Mouse (Mus musculus) C2C12 (cell line): ENCODE measurements around the gene Tcp11l2. TPM values are rescaled to one million over a fixed set of nuclear protein-coding genes. Genes with fewer than 3 reads are reported as not detected.

Source experiments
- H3K27me3 ChIP-seq: one replicate; pipeline ENCODE4 v1.6.1; 2011; ENCODE audit not compliant: control insufficient read depth, insufficient read depth, insufficient read length
- H3K36me3 ChIP-seq: one replicate; pipeline ENCODE4 v1.6.1; 2011; ENCODE audit not compliant: control insufficient read depth, insufficient read depth
- H3K4me3 ChIP-seq: one replicate; pipeline ENCODE4 v1.5.1; 2011; ENCODE audit warnings: mild to moderate bottlenecking, control low read depth; ENCODE audit not compliant: poor library complexity, insufficient read depth, severe bottlenecking
- H3K79me2 ChIP-seq: one replicate; pipeline ENCODE4 v1.6.1; 2011; ENCODE audit not compliant: control insufficient read depth, insufficient read depth
- H3K79me3 ChIP-seq: one replicate; pipeline ENCODE4 v1.6.1; 2011; ENCODE audit warnings: low read depth, control low read depth
- H3ac ChIP-seq: one replicate; pipeline ENCODE3; 2011; ENCODE audit warnings: low read depth; ENCODE audit not compliant: control insufficient read depth, insufficient read length
- CEBPB ChIP-seq: IDR thresholded peaks from one replicate; pipeline ENCODE4 v1.6.1; 2011; ENCODE audit warnings: low read depth, mild to moderate bottlenecking, control low read depth, moderate library complexity
- CTCF ChIP-seq: IDR thresholded peaks from one replicate; pipeline ENCODE4 v1.5.1; 2011; ENCODE audit not compliant: control insufficient read depth, insufficient read depth, insufficient read length
- FOSL1 ChIP-seq: IDR thresholded peaks from one replicate; pipeline ENCODE4 v1.8.0; 2011; ENCODE audit warnings: mild to moderate bottlenecking, low read length; ENCODE audit not compliant: poor library complexity, insufficient read depth, severe bottlenecking
- MAX ChIP-seq: IDR thresholded peaks from one replicate; pipeline ENCODE4 v1.6.1; 2011; ENCODE audit warnings: mild to moderate bottlenecking, control low read depth
- MYOD1 ChIP-seq: IDR thresholded peaks from one replicate; pipeline ENCODE4 v1.6.1; 2011; ENCODE audit warnings: low read depth; ENCODE audit not compliant: control insufficient read depth, insufficient read length
- MYOG ChIP-seq: IDR thresholded peaks from one replicate; pipeline ENCODE4 v1.6.1; 2011; ENCODE audit not compliant: control insufficient read depth, insufficient read length; ENCODE audit errors: extremely low read depth
- USF1 ChIP-seq: IDR thresholded peaks from one replicate; pipeline ENCODE4 v1.6.1; 2011; ENCODE audit warnings: low read depth, mild to moderate bottlenecking, control low read depth, moderate library complexity
- polyA plus RNA-seq: library from polyadenylated mRNA; unstranded; fragments of >200 nt; fragmentation: generic; extraction: Trizol; gene quantifications from one replicate; pipeline ENCODE4 v1.2.1, GENCODE M21; 2012; ENCODE audit warnings: missing spikeins

The Tcp11l2 gene
- polyA plus RNA-seq, 1 experiment, result 0.91 TPM

DNA sequence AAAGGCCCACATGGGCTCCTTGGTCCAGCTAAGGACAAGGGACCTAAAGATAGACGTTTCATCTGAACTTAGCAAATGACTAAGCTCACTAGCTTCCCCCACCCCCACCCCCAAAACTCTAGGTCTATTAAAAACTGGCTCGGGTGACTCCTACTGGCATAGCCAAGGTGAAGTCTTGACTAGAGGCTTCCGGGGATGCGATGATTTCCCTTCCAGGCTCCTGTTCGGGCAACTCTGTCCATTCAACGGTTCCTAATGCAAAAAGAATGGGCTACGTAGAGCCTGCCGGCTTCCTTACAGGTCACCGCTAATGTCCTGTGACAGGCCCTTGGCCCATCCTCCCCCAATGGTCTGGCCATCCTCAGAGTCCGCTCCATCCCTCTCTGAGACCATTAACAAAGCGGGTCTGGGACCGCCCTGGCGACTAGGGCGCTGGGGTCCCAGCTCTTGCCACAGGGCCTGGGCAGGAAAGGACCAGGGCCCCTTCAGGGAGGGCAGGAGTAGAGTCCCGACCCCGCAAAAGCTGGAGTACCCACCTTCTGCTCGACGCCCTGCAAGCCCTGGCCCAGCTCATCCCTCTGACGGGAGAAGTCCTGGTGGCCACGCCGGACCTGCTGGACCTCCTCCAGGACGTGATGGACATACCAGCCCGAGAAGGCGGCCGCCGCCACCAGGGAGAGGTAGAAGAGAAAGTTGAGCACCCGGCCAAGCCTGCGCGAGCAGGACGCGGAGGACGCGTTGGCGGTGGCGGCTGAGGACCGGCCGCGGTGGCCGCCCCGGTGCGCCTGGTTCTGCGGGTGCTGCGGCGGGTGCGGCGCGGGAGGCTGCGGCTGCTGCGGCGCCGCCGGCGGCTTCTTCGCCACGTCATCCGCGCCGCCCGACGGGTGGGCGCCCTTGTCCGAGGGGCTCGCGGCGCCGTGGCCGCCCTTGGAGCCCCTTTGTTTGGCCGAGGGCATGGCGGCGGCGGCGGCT, 43.2 kb upstream of the Tcp11l2 start:
- Histone ChIP-seq H3K79me3 (peaks cover 52% of the 10 kb centered on the region), H3K4me3 (peak overlapping the region; percentile 84), H3ac (peak overlapping the region; percentile 92), H3K27me3 (no peaks in the 10 kb centered on the region), H3K79me2 (peaks cover 56% of the 10 kb centered on the region), H3K36me3 (peaks cover 38% of the 10 kb centered on the region)
- TF ChIP-seq MYOG, result no peak
- TF ChIP-seq MYOD1, result no peak
- no peak for TF ChIP-seq FOSL1
- no peak for TF ChIP-seq MAX
- TF ChIP-seq CTCF, result no peak
- no peak for TF ChIP-seq CEBPB

DNA sequence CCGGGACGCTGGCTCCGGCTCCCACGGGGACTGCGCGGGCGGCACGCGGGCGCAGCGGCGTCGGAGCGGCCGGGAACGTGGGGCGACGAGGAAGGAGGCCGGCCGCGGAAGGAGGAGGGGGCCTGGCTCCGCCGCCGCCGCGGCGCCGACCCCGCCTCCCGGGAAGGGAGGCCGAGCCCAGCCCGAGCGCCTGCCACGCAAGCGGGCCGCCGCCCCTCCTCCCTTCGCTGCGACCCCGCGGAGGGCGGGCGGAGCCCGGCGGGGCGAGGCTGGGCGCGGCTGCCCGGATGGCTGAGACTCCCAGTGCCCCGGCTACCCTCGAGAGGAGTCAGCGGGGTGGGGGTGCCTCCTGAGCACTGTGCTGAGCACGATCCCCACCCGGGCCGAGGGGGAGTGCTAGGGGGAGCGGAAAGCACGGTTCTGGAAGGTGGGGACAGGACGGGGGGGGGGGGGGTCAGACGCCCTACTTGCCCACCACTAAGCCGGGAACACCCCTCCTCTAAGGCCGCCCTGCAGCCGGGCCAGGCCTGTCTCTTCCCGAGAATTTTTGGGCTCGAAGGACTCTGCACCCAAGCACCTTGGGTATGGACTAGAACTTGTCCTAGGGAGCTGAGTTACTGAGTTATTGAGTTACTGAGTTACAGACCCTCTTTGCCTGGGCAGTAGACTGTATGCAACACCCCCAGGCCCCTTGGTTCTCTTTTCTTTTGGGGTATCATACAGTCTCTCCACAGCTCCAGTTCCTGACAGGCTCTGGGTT, 42.3 kb upstream of the Tcp11l2 start, which contains the start of gene Ckap4:
Gene Ckap4 (minus strand): TSS at position 151 of the 760 bp plus-strand sequence.
- no peaks in the 10 kb centered on the region for H3K27me3 ChIP-seq
- H3ac ChIP-seq, result peak within 1 kb of the TSS; percentile 92
- peaks cover 47% of the 10 kb centered on the region for H3K79me2 ChIP-seq
- H3K79me3 ChIP-seq, result peaks cover 43% of the 10 kb centered on the region
- H3K36me3 ChIP-seq, result peaks cover 29% of the 10 kb centered on the region
- TF ChIP-seq MAX (no peak), MYOD1 (no peak), USF1 (no peak), MYOG (no peak), FOSL1 (no peak), CEBPB (no peak), CTCF (no peak)
- H3K4me3 ChIP-seq, result peak within 1 kb of the TSS; percentile 84

DNA sequence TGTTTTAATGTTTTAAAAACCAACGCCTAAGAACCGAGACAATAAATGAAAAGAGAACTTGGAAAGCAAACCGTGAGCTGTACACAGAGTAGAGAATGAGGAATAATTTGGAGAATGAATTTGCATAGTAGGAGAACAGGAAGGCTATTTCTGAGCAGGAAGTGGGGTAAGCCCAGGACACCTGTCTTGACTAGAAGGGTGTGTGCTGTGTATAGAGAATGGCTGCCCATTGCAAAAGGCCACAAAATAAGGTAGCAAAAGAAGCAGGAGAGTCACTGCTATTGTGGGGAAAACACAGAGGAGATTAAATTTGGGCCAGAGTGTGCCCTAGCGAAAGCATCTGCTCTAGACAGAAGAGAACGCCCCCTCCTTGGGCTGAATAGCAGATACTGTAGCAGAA, 41.0 kb upstream of the Tcp11l2 start:
- no peak for TF ChIP-seq CEBPB
- no peak for TF ChIP-seq MAX
- no peak for TF ChIP-seq MYOD1
- no peaks in the 10 kb centered on the region for H3K27me3 ChIP-seq
- no peak overlapping the region for H3K4me3 ChIP-seq
- peaks cover 33% of the 10 kb centered on the region for H3K79me2 ChIP-seq
- peaks cover 29% of the 10 kb centered on the region for H3K79me3 ChIP-seq
- H3ac ChIP-seq, result no peak overlapping the region
- H3K36me3 ChIP-seq, result peaks cover 15% of the 10 kb centered on the region

DNA sequence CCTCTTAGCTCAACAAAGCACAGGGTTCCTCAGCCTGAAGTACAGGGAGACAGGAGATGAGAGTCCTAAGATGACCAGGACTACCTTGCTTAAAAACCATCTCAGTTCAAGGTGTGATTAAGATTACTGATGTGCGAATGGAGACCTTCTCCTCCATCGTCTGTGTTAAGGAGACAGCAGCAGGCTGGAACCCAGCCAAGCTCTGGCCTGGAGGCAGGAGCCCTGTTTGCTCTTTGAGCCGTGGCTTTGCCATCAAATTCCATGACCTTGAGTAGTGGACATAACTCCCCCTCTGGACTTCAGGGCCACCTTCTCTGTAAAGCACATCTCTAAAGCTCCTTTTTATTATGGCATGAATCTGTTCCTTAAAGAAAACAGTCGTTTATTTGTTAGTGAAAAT, 40.6 kb upstream of the Tcp11l2 start:
- Histone ChIP-seq H3K36me3 (peaks cover 11% of the 10 kb centered on the region), H3K4me3 (no peak overlapping the region), H3ac (no peak overlapping the region), H3K79me3 (peaks cover 25% of the 10 kb centered on the region), H3K27me3 (no peaks in the 10 kb centered on the region), H3K79me2 (peaks cover 29% of the 10 kb centered on the region)
- no peak for TF ChIP-seq FOSL1
- no peak for TF ChIP-seq CTCF
- TF ChIP-seq USF1, result no peak
- no peak for TF ChIP-seq CEBPB
- TF ChIP-seq MAX, result no peak
- no peak for TF ChIP-seq MYOD1
- TF ChIP-seq MYOG, result no peak

DNA sequence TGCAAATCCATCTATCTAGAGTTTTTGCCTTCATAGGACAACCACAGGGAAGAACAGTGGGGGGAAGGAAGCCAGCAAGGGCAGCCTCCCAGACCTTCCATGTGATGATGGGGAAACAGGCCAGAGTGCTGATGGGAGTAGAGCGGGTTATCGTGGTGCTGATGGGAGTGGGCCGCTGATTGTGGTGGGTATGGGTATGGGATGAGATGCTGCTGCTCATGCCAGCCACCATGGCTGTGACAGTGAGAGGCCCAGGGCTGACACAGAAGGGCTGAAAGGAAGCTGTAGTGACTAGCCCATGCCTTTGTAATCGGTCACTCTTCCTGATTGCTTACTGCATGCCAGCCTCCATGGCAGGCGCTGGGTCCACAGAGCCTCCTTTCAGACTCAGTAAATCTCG, 36.8 kb upstream of the Tcp11l2 start:
- no peaks in the 10 kb centered on the region for H3K79me2 ChIP-seq
- H3K79me3 ChIP-seq, result no peaks in the 10 kb centered on the region
- no peaks in the 10 kb centered on the region for H3K36me3 ChIP-seq
- H3K4me3 ChIP-seq, result no peak overlapping the region
- no peak for TF ChIP-seq MYOD1
- TF ChIP-seq MYOG, result no peak
- no peak for TF ChIP-seq USF1
- no peak for TF ChIP-seq MAX
- no peak for TF ChIP-seq FOSL1
- TF ChIP-seq CEBPB, result no peak
- no peak for TF ChIP-seq CTCF
- no peak overlapping the region for H3ac ChIP-seq
- H3K27me3 ChIP-seq, result no peaks in the 10 kb centered on the region
